Mouse (Mus musculus) C2C12 (cell line): Measurements from ENCODE around the gene Plekha5. TPM values are rescaled to one million over a fixed set of nuclear protein-coding genes. Genes with fewer than 3 reads are reported as not detected.

Source experiments
- H3K27me3 ChIP-seq: one replicate; pipeline ENCODE4 v1.6.1; 2011; ENCODE audit not compliant: control insufficient read depth, insufficient read depth, insufficient read length
- H3K36me3 ChIP-seq: one replicate; pipeline ENCODE4 v1.6.1; 2011; ENCODE audit not compliant: control insufficient read depth, insufficient read depth
- H3K4me3 ChIP-seq: one replicate; pipeline ENCODE4 v1.5.1; 2011; ENCODE audit warnings: mild to moderate bottlenecking, control low read depth; ENCODE audit not compliant: poor library complexity, insufficient read depth, severe bottlenecking
- H3K79me2 ChIP-seq: one replicate; pipeline ENCODE4 v1.6.1; 2011; ENCODE audit not compliant: control insufficient read depth, insufficient read depth
- H3K79me3 ChIP-seq: one replicate; pipeline ENCODE4 v1.6.1; 2011; ENCODE audit warnings: low read depth, control low read depth
- H3ac ChIP-seq: one replicate; pipeline ENCODE3; 2011; ENCODE audit warnings: low read depth; ENCODE audit not compliant: control insufficient read depth, insufficient read length
- CEBPB ChIP-seq: IDR thresholded peaks from one replicate; pipeline ENCODE4 v1.6.1; 2011; ENCODE audit warnings: low read depth, mild to moderate bottlenecking, control low read depth, moderate library complexity
- CTCF ChIP-seq: IDR thresholded peaks from one replicate; pipeline ENCODE4 v1.5.1; 2011; ENCODE audit not compliant: control insufficient read depth, insufficient read depth, insufficient read length
- FOSL1 ChIP-seq: IDR thresholded peaks from one replicate; pipeline ENCODE4 v1.8.0; 2011; ENCODE audit warnings: mild to moderate bottlenecking, low read length; ENCODE audit not compliant: poor library complexity, insufficient read depth, severe bottlenecking
- MAX ChIP-seq: IDR thresholded peaks from one replicate; pipeline ENCODE4 v1.6.1; 2011; ENCODE audit warnings: mild to moderate bottlenecking, control low read depth
- MYOD1 ChIP-seq: IDR thresholded peaks from one replicate; pipeline ENCODE4 v1.6.1; 2011; ENCODE audit warnings: low read depth; ENCODE audit not compliant: control insufficient read depth, insufficient read length
- MYOG ChIP-seq: IDR thresholded peaks from one replicate; pipeline ENCODE4 v1.6.1; 2011; ENCODE audit not compliant: control insufficient read depth, insufficient read length; ENCODE audit errors: extremely low read depth
- USF1 ChIP-seq: IDR thresholded peaks from one replicate; pipeline ENCODE4 v1.6.1; 2011; ENCODE audit warnings: low read depth, mild to moderate bottlenecking, control low read depth, moderate library complexity
- polyA plus RNA-seq: library from polyadenylated mRNA; unstranded; fragments of >200 nt; fragmentation: generic; extraction: Trizol; gene quantifications from one replicate; pipeline ENCODE4 v1.2.1, GENCODE M21; 2012; ENCODE audit warnings: missing spikeins

The Plekha5 gene
- polyA plus RNA-seq, 1 experiment, result 13.1 TPM

DNA sequence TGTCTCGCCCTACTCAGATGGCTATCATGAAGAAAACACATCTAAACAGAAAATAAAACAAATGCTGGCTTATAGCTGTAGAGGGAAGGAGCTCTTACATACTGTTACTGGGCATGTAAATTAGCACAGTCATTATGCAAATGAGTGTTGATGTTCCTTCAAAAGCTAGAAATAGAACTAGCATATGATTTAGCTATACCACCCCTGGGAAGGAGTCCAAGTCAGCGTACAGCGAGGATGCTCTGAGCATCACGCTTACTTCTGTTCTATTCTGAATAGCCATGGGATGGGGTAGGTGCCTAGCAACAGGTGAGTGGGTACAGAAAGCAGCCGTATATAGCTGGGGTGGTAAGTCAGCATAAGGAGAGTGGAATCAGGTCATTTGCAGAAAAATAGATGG, 55.1 kb downstream of the Plekha5 start:
- peaks cover 2% of the 10 kb centered on the region for H3K79me3 ChIP-seq

DNA sequence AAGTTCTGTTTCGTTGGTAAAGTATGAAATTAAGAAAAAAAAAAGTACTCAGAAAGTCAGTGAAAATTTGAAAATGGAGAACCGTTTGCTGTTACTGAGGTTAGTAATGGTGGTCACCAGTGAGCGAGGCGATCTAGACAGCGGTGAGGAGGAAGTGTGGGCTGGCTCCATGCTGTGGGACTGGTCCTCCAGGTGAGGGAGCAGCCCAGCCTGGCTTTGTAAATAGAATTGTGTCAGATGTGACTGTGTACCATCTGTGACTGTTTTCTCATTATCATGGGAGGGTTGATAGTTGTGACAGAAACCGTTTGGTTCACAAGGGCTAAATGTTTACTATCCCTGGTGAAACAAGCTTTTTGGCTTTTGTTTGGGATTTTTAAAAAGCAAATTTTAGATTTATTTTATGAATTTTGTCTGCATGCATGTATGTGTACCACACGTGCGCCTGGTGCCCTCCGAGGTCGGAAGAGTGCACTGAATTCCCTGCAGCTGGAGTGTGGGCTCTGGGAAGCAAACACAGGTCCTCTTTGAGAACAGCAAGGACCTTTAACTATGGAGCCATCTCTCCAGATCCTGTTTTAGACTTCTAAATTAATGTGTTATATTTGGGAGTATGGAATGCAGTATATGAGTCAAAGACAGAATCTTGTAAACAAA, 56.7 kb downstream of the Plekha5 start:
- TF ChIP-seq USF1 (no peak), CTCF (no peak), FOSL1 (no peak), MAX (no peak), CEBPB (no peak), MYOG (no peak), MYOD1 (no peak)
- H3K4me3 ChIP-seq, result no peak overlapping the region
- no peaks in the 10 kb centered on the region for H3K27me3 ChIP-seq
- peaks cover 16% of the 10 kb centered on the region for H3K79me2 ChIP-seq
- peaks cover 2% of the 10 kb centered on the region for H3K79me3 ChIP-seq
- no peak overlapping the region for H3ac ChIP-seq
- H3K36me3 ChIP-seq, result no peaks in the 10 kb centered on the region

More for the DNA sequence above, 55.1 kb downstream of the Plekha5 start:
- no peak overlapping the region for H3K4me3 ChIP-seq
- no peaks in the 10 kb centered on the region for H3K36me3 ChIP-seq
- H3ac ChIP-seq, result no peak overlapping the region
- no peaks in the 10 kb centered on the region for H3K27me3 ChIP-seq
- TF ChIP-seq CEBPB, result no peak
- TF ChIP-seq MYOD1, result no peak
- TF ChIP-seq MAX, result no peak
- TF ChIP-seq USF1, result no peak
- no peak for TF ChIP-seq CTCF
- no peak for TF ChIP-seq FOSL1
- no peak for TF ChIP-seq MYOG
- H3K79me2 ChIP-seq, result peaks cover 11% of the 10 kb centered on the region

DNA sequence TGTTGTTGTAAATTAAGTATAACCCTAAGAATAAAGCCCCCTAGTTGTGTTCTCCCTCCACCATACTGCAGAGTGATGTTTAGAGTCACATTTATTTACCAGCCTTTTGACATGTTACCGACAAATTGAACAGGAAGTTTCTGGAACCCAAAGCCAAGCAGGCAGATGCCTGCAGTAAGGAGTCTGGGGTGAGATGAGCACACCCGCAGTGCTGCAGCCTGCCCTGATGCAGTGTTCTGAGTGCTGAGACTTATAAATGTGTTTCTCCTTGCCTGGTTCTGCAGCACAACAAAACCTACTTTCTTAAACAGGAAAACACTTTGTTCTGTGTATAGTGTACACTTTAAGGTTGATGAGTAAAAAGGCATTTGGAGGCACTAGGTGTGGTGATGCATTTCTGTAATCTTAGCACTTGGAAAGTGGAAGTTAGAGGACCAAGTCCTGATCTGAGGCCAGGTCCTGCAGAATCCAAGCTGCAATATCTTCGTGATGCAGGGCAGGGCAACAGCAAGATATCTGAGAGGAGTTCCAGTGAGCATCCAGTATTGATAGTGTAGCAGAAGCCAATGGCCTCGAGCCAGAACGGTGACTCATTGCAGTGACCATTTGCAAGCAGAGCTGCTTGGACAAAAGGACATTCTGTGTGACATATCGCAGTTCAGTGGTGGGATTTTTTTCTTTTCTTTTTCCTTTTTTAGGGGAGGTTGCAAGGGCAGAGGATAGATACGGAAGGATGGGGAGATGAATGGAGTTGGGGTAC, 58.0 kb downstream of the Plekha5 start:
- H3K4me3 ChIP-seq, result no peak overlapping the region
- peaks cover 2% of the 10 kb centered on the region for H3K79me3 ChIP-seq
- peak; percentile 55 for TF ChIP-seq FOSL1
- TF ChIP-seq MYOD1, result no peak

DNA sequence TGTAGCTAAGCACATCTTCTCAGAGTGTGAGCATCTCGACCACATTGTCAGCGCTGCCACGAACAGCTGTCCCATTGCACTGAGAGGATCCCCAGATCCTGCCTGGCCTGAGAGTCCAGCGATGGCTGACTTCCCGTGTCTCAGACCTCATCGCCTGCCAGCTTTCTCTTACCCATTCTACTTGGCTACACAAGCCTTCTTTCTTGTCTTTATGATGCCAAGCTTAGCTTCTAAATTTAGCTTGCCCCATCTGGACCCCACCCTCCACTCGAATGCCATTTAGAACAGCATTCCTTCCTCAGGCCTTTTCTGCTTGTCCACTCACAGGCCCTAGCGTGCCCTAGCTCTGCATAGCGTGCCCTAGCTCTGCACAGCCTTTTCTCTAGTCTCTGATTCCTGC, 60.3 kb downstream of the Plekha5 start:
- no peak for TF ChIP-seq FOSL1
- TF ChIP-seq CTCF, result no peak
- TF ChIP-seq MYOD1, result peak; percentile 22
- TF ChIP-seq CEBPB, result no peak
- Histone ChIP-seq H3ac (no peak overlapping the region), H3K4me3 (no peak overlapping the region), H3K36me3 (no peaks in the 10 kb centered on the region), H3K79me3 (peaks cover 2% of the 10 kb centered on the region), H3K79me2 (peaks cover 21% of the 10 kb centered on the region), H3K27me3 (no peaks in the 10 kb centered on the region)

More for the DNA sequence above, 58.0 kb downstream of the Plekha5 start:
- no peaks in the 10 kb centered on the region for H3K27me3 ChIP-seq
- H3K36me3 ChIP-seq, result no peaks in the 10 kb centered on the region
- no peak overlapping the region for H3ac ChIP-seq
- H3K79me2 ChIP-seq, result peaks cover 16% of the 10 kb centered on the region

DNA sequence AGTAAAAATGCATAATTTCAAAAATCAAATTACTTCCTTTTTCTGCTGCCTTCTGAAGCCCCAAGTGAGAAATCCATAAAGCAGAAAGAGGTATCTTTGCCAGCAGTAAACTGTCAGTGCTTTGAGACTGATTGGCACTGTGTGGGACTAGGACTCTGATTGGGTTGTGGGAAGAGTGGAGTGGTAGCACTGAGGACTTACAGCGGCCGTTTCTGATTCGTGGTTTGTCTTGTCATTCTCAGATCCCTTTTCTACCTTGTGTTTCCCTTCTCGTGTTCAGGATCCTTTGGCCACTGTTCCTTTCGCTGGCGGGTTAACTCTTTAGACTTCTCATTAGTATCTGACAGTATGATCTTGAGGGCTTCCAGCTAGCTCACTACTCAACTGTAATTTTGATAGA, 61.8 kb downstream of the Plekha5 start:
- no peaks in the 10 kb centered on the region for H3K27me3 ChIP-seq
- H3K79me2 ChIP-seq, result peaks cover 13% of the 10 kb centered on the region
- TF ChIP-seq MAX (no peak), USF1 (no peak), CTCF (no peak), CEBPB (no peak), MYOD1 (no peak), FOSL1 (no peak), MYOG (no peak)

DNA sequence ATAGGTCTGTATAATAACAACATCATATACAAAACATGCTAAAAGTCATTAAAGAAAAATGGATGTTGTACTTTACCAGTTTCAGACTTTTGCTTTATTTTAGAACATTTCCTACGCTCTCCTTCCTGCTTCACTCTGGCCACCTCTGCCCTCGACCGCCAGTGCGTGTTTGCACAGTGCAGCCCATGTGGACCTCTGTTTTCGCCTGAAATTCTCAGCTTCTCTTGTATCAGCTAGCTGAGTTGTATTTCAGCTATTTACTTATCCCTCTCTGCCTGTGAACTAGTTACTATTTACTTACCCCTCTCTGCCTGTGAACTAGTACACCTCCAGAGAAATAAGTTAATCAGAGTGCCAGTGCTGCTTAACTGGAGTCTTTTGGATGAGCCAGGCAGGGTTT, 62.8 kb downstream of the Plekha5 start:
- no peak for TF ChIP-seq FOSL1
- no peak for TF ChIP-seq CEBPB
- no peak for TF ChIP-seq MYOG
- no peak for TF ChIP-seq USF1
- TF ChIP-seq MYOD1, result no peak
- TF ChIP-seq CTCF, result no peak
- TF ChIP-seq MAX, result no peak
- Histone ChIP-seq H3K27me3 (no peaks in the 10 kb centered on the region), H3K36me3 (no peaks in the 10 kb centered on the region), H3K4me3 (no peak overlapping the region), H3ac (no peak overlapping the region), H3K79me3 (no peaks in the 10 kb centered on the region), H3K79me2 (peaks cover 13% of the 10 kb centered on the region)

More for the DNA sequence above, 61.8 kb downstream of the Plekha5 start:
- Histone ChIP-seq H3K79me3 (no peaks in the 10 kb centered on the region), H3K36me3 (no peaks in the 10 kb centered on the region), H3K4me3 (no peak overlapping the region), H3ac (no peak overlapping the region)
